Mouse (Mus musculus) CH12.LX (cell line): ENCODE data around the gene Lmo7.

Experiments
- KAT2A ChIP-seq: IDR thresholded peaks from 2 replicates; pipeline ENCODE4 v1.6.1; 2012; ENCODE audit warnings: low read length, improper control_type of control experiment, inconsistent platforms; ENCODE audit not compliant: insufficient replicate concordance
- TBP ChIP-seq: conservative IDR thresholded peaks from 2 replicates; pipeline ENCODE4 v1.6.1; 2011; ENCODE audit warnings: low read depth, low read length, improper control_type of control experiment

DNA sequence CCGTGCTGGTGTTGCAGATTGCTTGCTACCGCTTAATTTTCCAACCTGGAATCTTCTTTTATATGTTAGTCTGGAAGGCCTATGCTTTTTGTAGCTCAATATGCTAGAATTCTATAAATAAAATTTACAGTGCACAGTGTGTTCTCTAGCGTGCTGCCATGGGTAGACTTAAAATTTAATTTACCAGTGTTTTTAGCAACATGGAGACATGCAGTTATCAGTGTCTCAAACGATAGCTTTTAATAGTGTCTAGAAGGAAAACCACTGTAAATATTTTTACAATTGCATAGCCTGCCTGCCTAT is 201.6 kb downstream of the Lmo7 start:
- TF ChIP-seq KAT2A = no peak
- TF ChIP-seq TBP = no peak
